Mouse (Mus musculus) hindbrain, embryonic 11.5 days (tissue): ENCODE measurements around the gene Arhgef11. TPM values are rescaled to one million over a fixed set of nuclear protein-coding genes. Genes with fewer than 3 reads are reported as not detected.

Experiments
- ATAC-seq: fragments of 200-750 bp; cut with Nextera tagmentation; 2 replicates; pipeline ENCODE4 v1.8.0; 2017; ENCODE audit warnings: mild to moderate bottlenecking, moderate TSS enrichment, moderate library complexity; ENCODE audit not compliant: low FRiP score
- DNase-seq: peaks from one replicate; pipeline ENCODE4 v3.0.0-alpha.2; 2015; ENCODE audit warnings: low spot score
- H3K27ac ChIP-seq: fragments of 300-500 bp; sonication (generic); 2 replicates; pipeline ENCODE4 v1.5.1; 2014; ENCODE audit warnings: mild to moderate bottlenecking, low read depth, low read length
- H3K27me3 ChIP-seq: fragments of 300-500 bp; sonication (generic); 2 replicates; pipeline ENCODE4 v1.6.1; 2014; ENCODE audit warnings: mild to moderate bottlenecking, low read length, moderate library complexity, mixed read lengths; ENCODE audit not compliant: control insufficient read depth, insufficient read depth
- H3K36me3 ChIP-seq: fragments of 300-500 bp; sonication (generic); 2 replicates; pipeline ENCODE4 v1.6.1; 2014; ENCODE audit warnings: mild to moderate bottlenecking, low read length, moderate library complexity, mixed read lengths; ENCODE audit not compliant: control insufficient read depth, insufficient read depth
- H3K4me1 ChIP-seq: fragments of 300-500 bp; sonication (generic); replicated peaks from 2 replicates; pipeline ENCODE4 v1.6.1; 2014; ENCODE audit warnings: low read length, mixed read lengths; ENCODE audit not compliant: control insufficient read depth, insufficient read depth
- H3K4me2 ChIP-seq: fragments of 300-500 bp; sonication (generic); replicated peaks from 2 replicates; pipeline ENCODE4 v1.6.1; 2014; ENCODE audit warnings: mild to moderate bottlenecking, low read depth, low read length
- H3K4me3 ChIP-seq: fragments of 300-500 bp; sonication (generic); 2 replicates; pipeline ENCODE4 v1.5.1; 2014; ENCODE audit warnings: low read depth, low read length
- H3K9ac ChIP-seq: fragments of 300-500 bp; sonication (generic); 2 replicates; pipeline ENCODE4 v1.6.1; 2014; ENCODE audit warnings: low read depth, low read length
- H3K9me3 ChIP-seq: fragments of 300-500 bp; sonication (generic); 2 replicates; pipeline ENCODE4 v1.6.1; 2016; ENCODE audit warnings: low read length; ENCODE audit not compliant: control insufficient read depth
- WGBS: fragments of 180-500 bp; shearing (Covaris S2); extraction: QIAGEN DNeasy Blood & Tissue Kit; methylation state at CpG from one replicate; pipeline ENCODE4 v1.1.7; 2014; 5-methylcytosine and 5-hydroxymethylcytosine counted together
- polyA plus RNA-seq: library from polyadenylated mRNA; unstranded; fragments of >200 nt; fragmentation: Nextera tagmentation; extraction: Ambion mirVana; gene quantifications from 2 replicates; pipeline ENCODE4 v1.2.1, GENCODE M21; 2014

Gene Arhgef11
- polyA plus RNA-seq, 1 experiment from 2014 or later, result 18.6 TPM

DNA sequence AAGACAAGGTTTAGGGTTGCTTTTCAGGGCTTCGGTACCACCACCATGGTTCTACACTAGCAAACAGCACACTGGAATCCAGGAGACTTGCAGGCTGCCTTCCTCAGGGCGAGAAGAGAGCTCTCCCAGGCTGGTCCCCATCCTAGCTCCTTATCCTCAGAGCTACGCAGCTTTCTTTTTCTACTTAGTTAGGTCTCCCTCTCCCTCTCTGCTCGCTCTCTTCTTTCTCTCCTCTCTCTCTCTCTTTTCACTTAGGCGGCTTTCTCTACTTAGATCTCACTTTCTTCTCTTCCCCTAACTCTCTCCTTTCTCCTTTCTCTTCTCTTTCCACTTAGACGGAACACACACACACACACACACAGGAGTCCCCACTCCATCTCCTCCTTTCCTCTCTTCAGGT is 151.1 kb downstream of the Arhgef11 start:
- peaks cover 7% of the 10 kb centered on the region for H3K27me3 ChIP-seq
- ATAC-seq, result no peak
- H3K9me3 ChIP-seq, result no peaks in the 10 kb centered on the region
- H3K9ac ChIP-seq, result no peak overlapping the region
- WGBS, result 36% methylated on average over 6 of the region's 6 CpGs
- no peaks in the 10 kb centered on the region for H3K36me3 ChIP-seq
- H3K4me1 ChIP-seq, result no peaks in the 10 kb centered on the region
- H3K4me3 ChIP-seq, result peak overlapping the region; percentile 28
- peak overlapping the region; percentile 34 for H3K4me2 ChIP-seq
- no peak overlapping the region for H3K27ac ChIP-seq
- DNase-seq, result no peak

DNA sequence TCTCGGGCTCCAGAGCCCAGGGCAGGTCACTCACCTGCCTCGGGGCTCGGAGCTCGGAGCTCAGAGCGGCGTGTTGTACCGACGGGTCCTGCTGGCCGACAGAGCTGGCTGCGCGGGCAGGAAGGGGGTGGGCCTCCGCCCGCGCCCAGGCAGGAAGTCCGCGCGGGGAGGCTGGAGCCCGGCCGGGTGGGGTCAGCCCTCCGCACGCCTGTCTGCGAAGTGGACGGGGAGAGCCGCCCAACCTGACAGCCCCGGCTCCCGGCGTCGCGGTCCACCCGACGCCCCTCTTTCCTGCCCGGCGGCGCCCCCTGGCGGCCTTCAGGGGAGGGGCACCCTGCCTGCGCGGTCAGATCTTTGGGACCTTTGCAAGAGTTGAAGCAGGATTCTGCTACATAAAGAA is 151.5 kb downstream of the Arhgef11 start:
- 0 out of 2 replicates have a peak, but pooled peaks have one; percentile 15 for ATAC-seq
- peaks cover 7% of the 10 kb centered on the region for H3K27me3 ChIP-seq
- 2% methylated on average over 33 of the region's 37 CpGs for WGBS

DNA sequence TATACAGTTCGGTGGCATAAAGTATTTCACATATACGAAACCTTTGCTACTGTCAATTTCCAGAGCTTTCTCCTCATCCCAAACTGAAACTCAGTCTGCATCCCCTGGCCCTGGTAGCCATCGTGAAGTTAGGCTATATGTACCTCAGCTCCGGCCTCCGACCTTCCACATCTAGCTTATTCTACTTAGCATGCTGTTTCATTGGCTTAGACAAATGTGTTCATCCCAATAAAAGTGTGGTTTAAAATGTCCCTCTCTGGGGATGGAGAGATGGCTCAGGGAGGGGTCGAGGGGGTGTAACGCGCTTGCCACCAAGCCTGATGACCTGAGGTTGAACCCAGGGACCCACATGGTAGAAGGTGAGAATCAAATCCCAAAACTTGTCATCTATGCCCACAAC is 152.1 kb downstream of the Arhgef11 start:
- Histone ChIP-seq H3K9ac (no peak overlapping the region), H3K27me3 (peaks cover 7% of the 10 kb centered on the region)
- WGBS, result 76% methylated on average over 8 of the region's 8 CpGs

More for the DNA sequence above, 151.5 kb downstream of the Arhgef11 start:
- Histone ChIP-seq H3K4me3 (peak overlapping the region; percentile 28), H3K9me3 (no peaks in the 10 kb centered on the region), H3K4me2 (peak overlapping the region; percentile 34), H3K9ac (no peak overlapping the region), H3K27ac (no peak overlapping the region), H3K4me1 (no peaks in the 10 kb centered on the region), H3K36me3 (no peaks in the 10 kb centered on the region)
- peak; percentile 87 for DNase-seq

DNA sequence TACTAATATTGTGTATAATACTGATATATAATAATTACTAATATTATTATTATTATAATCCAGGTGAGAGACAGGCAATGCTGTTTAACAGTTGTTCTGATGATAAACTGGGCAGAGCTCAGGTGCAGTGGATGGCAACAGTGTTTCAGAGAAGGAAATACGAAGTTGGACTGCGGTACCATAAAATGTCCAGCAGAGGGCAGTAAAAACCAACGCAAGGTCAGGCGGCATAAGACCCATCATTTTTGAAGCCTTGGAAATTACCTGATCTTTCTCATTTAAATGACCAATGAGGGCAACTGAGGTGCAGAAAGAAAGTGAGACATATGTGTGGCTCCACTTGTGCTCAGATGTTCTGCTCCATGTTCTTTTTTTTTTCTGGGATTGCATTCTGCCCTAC is 152.9 kb downstream of the Arhgef11 start:
- 2% methylated on average over 4 of the region's 4 CpGs for WGBS
- Histone ChIP-seq H3K9me3 (no peaks in the 10 kb centered on the region), H3K36me3 (no peaks in the 10 kb centered on the region), H3K27ac (no peak overlapping the region), H3K4me2 (no peak overlapping the region), H3K9ac (no peak overlapping the region), H3K27me3 (peaks cover 5% of the 10 kb centered on the region), H3K4me3 (no peak overlapping the region), H3K4me1 (no peaks in the 10 kb centered on the region)
- no peak for ATAC-seq
- peak; percentile 85 for DNase-seq

More for the DNA sequence above, 152.1 kb downstream of the Arhgef11 start:
- Histone ChIP-seq H3K9me3 (no peaks in the 10 kb centered on the region), H3K4me1 (no peaks in the 10 kb centered on the region), H3K4me2 (no peak overlapping the region), H3K27ac (no peak overlapping the region), H3K4me3 (no peak overlapping the region), H3K36me3 (no peaks in the 10 kb centered on the region)
- ATAC-seq (no peak), DNase-seq (no peak)

DNA sequence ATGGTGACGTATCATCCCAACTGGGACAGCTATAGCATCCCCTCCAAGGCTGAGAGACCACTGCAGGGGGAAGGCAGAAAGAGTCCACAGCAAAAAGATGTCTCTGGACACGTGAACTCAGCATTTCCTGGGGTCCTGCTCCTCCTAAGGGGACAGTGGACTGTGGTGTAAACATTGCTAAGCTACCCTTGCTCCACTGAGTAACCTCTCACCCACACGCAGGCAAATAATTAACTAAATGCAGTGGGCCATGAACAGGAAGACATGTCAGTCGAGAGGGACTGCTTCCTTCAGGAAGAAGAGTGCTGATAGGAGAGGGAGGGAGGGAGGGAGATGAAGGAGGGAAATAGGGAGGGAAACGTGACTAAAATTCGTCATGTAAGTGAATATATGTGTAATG is 153.7 kb downstream of the Arhgef11 start:
- DNase-seq, result no peak
- Histone ChIP-seq H3K4me2 (no peak overlapping the region), H3K9me3 (no peaks in the 10 kb centered on the region), H3K27me3 (peaks cover 5% of the 10 kb centered on the region), H3K4me3 (no peak overlapping the region), H3K4me1 (no peaks in the 10 kb centered on the region), H3K9ac (no peak overlapping the region), H3K36me3 (no peaks in the 10 kb centered on the region), H3K27ac (no peak overlapping the region)
- 45% methylated on average over 6 of the region's 6 CpGs for WGBS
- ATAC-seq, result no peak

- no peak overlapping the region for H3K4me3 ChIP-seq
- H3K27ac ChIP-seq, result peak overlapping the region; percentile 32
- H3K27me3 ChIP-seq, result no peaks in the 10 kb centered on the region
- no peaks in the 10 kb centered on the region for H3K9me3 ChIP-seq
- DNase-seq (no peak), ATAC-seq (0 out of 2 replicates have a peak, but pooled peaks have one; percentile 1)
- no peak overlapping the region for H3K9ac ChIP-seq
- H3K4me1 ChIP-seq, result 0 out of 2 replicates have a peak, but pooled peaks cover 2% of the 10 kb centered on the region
- H3K4me2 ChIP-seq, result no peak overlapping the region
- WGBS, result 45% methylated on average over 23 of the region's 23 CpGs
- H3K36me3 ChIP-seq, result no peaks in the 10 kb centered on the region
These were observed 160.9 kb downstream of the Arhgef11 start for GRCm38 (mm10) chr3:87778283-87778682.

- peak; percentile 47; the same call in 1 of the 2 replicates for ATAC-seq
- 49% methylated on average over 2 of the region's 2 CpGs for WGBS
These were observed 161.7 kb downstream of the Arhgef11 start for GRCm38 (mm10) chr3:87779086-87779485.

DNA sequence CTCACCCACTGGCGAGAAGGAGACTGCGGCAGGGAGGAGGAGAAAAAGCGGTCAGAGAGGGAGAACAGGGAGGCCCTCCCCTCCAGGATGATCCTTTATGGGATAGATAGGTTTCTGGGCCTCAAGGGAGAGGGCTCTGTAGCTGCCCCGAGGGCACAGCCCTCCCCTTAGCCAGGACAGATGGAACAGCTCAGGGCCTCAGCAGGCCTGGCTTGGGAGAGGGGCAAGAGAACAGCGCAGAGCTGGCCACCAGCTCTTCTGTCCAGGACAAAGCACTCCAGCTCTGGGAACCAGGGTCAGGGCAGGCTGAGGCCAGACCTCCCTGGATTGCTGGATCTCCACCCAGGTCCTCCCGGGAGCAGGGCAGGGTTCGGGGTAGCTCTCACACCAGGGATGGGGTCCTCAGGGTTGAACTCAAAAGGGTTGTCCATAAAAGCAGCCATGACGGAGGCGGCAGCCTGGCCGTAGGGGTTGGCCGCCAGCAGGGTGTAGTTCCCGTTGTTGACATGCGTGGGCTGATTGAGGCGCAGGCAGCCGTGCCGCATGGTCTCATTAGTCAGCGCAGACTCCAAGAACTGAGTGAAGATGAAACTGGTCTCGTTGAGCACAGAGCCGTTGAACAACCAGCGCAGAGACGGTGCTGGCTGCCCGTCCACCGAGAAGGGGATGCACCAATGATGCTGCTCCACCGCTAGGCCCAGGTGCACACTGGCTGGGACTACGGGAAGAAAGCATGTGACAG is 166.1 kb downstream of the Arhgef11 start:
- H3K4me2 ChIP-seq, result no peak overlapping the region
- WGBS, result 86% methylated on average over 25 of the region's 25 CpGs
- H3K27me3 ChIP-seq, result no peaks in the 10 kb centered on the region
- DNase-seq (no peak), ATAC-seq (no peak)
- 0 out of 2 replicates have a peak, but pooled peaks cover 2% of the 10 kb centered on the region for H3K4me1 ChIP-seq
- no peaks in the 10 kb centered on the region for H3K9me3 ChIP-seq
- no peaks in the 10 kb centered on the region for H3K36me3 ChIP-seq
- no peak overlapping the region for H3K9ac ChIP-seq
- no peak overlapping the region for H3K4me3 ChIP-seq
- H3K27ac ChIP-seq, result no peak overlapping the region

More at GRCm38 (mm10) chr3:87779086-87779485, 161.7 kb downstream of the Arhgef11 start:
- H3K27me3 ChIP-seq, result no peaks in the 10 kb centered on the region
- H3K9me3 ChIP-seq, result no peaks in the 10 kb centered on the region
- H3K4me3 ChIP-seq, result no peak overlapping the region
- 0 out of 2 replicates have a peak, but pooled peaks cover 2% of the 10 kb centered on the region for H3K4me1 ChIP-seq
- no peak overlapping the region for H3K4me2 ChIP-seq
- DNase-seq, result no peak
- peak overlapping the region; percentile 32 for H3K27ac ChIP-seq
- no peaks in the 10 kb centered on the region for H3K36me3 ChIP-seq
- no peak overlapping the region for H3K9ac ChIP-seq

DNA sequence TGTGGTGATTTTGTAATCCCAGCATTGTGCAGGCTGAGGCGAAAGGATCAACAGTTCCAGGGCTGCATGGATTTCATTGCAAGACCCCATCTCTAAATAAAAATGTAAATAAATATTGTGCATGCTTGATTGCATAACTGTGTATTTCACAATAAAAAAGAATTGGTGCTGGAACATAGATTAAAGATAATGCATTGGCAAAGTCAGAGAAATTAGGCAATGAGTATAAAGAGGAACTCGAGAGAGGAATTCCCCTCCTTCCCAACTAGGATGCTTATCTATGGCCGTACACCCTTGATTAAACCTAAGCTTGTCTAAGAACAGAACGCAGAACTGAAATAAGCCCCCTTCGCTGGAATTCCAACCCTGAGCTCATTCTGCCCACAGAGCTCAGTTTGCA is 167.8 kb downstream of the Arhgef11 start:
- DNase-seq, result no peak
- no peak overlapping the region for H3K4me3 ChIP-seq

More for the DNA sequence above, 167.8 kb downstream of the Arhgef11 start:
- Histone ChIP-seq H3K36me3 (no peaks in the 10 kb centered on the region), H3K4me1 (peaks cover 9% of the 10 kb centered on the region; the same call in 1 of the 2 replicates), H3K9ac (no peak overlapping the region), H3K9me3 (no peaks in the 10 kb centered on the region), H3K27me3 (no peaks in the 10 kb centered on the region), H3K27ac (no peak overlapping the region), H3K4me2 (no peak overlapping the region)
- WGBS, result 90% methylated on average over 5 of the region's 5 CpGs
- ATAC-seq, result no peak
